Mouse (Mus musculus) ES-E14 (cell line): Measurements from ENCODE around the gene Gm30083.

ENCODE experiments used
- MAFK ChIP-seq: IDR thresholded peaks from 2 replicates; pipeline ENCODE4 v1.6.1; 2014; ENCODE audit warnings: mild to moderate bottlenecking, low read depth, low read length, inconsistent platforms; ENCODE audit not compliant: insufficient read depth
- ZC3H11A ChIP-seq: IDR thresholded peaks from 2 replicates; pipeline ENCODE4 v1.6.1; 2012; ENCODE audit warnings: low read depth, mild to moderate bottlenecking, inconsistent platforms, low read length, borderline replicate concordance

DNA sequence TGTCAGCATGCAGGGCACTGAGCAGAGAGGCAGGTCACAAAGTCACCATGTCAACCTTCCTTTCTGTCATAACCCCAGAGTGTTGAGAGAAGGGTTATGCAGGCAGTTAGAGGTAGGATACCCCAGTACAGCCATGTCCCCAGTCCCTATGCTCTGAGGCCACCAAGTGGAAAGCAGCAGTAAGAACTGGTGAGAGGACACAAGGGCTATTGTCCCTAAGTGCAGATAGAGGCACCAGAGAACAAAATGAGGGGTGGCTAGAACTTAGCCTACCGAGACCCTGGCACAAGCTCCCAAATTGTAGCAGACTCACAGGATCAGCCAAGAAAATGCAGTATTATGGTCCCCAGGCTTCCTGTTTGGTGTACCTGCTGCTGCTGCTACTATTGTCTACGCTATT is 2.0 kb upstream of the Gm30083 start:
- no peak for TF ChIP-seq MAFK
- no peak for TF ChIP-seq ZC3H11A
